Mouse (Mus musculus): Measurements from ENCODE around the gene St3gal3. TPM values are rescaled to one million over a fixed set of nuclear protein-coding genes. Genes with fewer than 3 reads are reported as not detected.

The St3gal3 gene
- total and polyA plus RNA-seq, 3 experiments, result 16.4 to 23.3 TPM; not detected in 1

DNA sequence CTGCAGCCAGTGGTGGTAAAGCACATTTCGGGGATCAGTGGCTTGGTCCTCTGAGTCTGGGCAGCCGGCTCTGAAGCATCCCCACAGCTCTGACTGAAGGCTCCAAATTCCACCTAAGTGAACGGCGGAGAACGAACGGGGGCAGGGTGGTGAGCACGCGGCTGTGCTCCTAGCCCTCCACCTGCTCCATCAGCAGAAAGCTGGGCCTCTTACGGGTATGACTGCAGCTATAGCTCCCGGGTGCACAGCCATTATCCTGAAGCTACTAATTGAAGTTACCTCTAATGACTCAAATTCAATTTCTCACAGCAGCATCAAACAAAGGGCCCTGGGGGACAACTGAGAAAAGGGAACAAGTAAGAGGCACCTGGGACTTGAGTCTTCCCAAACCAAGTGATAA lies 12.4 kb upstream of the St3gal3 start:
- TF ChIP-seq UBTF (IDR thresholded peaks at IDR 0.05; ENCODE audit: borderline replicate concordance, insufficient read depth, low read depth, low read length) (no peak), BHLHE40 (IDR thresholded peaks at IDR 0.05; ENCODE audit: borderline replicate concordance, low read depth, low read length) (no peak), CHD2 (IDR thresholded peaks at IDR 0.05; ENCODE audit: low read length) (no peak), HCFC1 (IDR thresholded peaks at IDR 0.05; ENCODE audit: low read depth, low read length) (no peak), ETS1 (IDR thresholded peaks at IDR 0.05; ENCODE audit: low read depth, low read length) (no peak), GABPA (IDR thresholded peaks at IDR 0.05; ENCODE audit: low read depth, low read length) (no peak), KAT2A (conservative IDR thresholded peaks at IDR 0.05; ENCODE audit: low read depth, low read length) (no peak), MEF2A (IDR thresholded peaks at IDR 0.05; ENCODE audit: extremely low read depth, insufficient replicate concordance, low read depth, low read length, poor library complexity, severe bottlenecking) (no peak), ZMIZ1 (IDR thresholded peaks at IDR 0.05; ENCODE audit: low read depth, low read length) (no peak), CTCF (IDR thresholded peaks at IDR 0.05 in 2 of 3, conservative IDR thresholded peaks at IDR 0.05 in 1 of 3; ENCODE audit: control insufficient read depth in 1 of 3, insufficient read depth in 1 of 3, low read depth in 2 of 3, low read length in 3 of 3, poor library complexity in 1 of 3, severe bottlenecking in 1 of 3) (no peak), TCF12 (IDR thresholded peaks at IDR 0.05; ENCODE audit: low read depth, low read length) (no peak), MAFK (IDR thresholded peaks at IDR 0.05; ENCODE audit: borderline replicate concordance, low read depth, low read length) (no peak), ZC3H11A (IDR thresholded peaks at IDR 0.05; ENCODE audit: low read depth, low read length) (no peak)
- DNase-seq (ENCODE audit: low read depth, low spot score), result no peak
- Histone ChIP-seq H3K27me3 (ENCODE audit: control insufficient read depth in 1 of 2, insufficient read depth in 2 of 2, low read length in 2 of 2) (no peaks in the 10 kb centered on the region), H3K27ac (ENCODE audit: control insufficient read depth, low read depth, low read length) (no peak overlapping the region), H3K4me3 (ENCODE audit: control insufficient read depth in 1 of 2, insufficient read depth in 1 of 2, low read depth in 2 of 2, low read length in 2 of 2) (no peak overlapping the region), H3K4me1 (ENCODE audit: control insufficient read depth in 1 of 2, insufficient read depth in 2 of 2, low read length in 2 of 2) (peaks cover 12 to 20% of the 10 kb centered on the region in 2 experiments), H3K9ac (ENCODE audit: control insufficient read depth, low read depth, low read length, poor library complexity, severe bottlenecking) (no peak overlapping the region), H3K79me2 (ENCODE audit: control insufficient read depth, insufficient read depth, low read length, poor library complexity) (no peaks in the 10 kb centered on the region), H3K36me3 (ENCODE audit: control insufficient read depth in 1 of 2, insufficient read depth in 2 of 2, low read length in 2 of 2) (peaks cover 14 to 30% of the 10 kb centered on the region in 2 experiments), H3K9me3 (replicated peaks; ENCODE audit: insufficient read depth, low read length) (no peaks in the 10 kb centered on the region)

DNA sequence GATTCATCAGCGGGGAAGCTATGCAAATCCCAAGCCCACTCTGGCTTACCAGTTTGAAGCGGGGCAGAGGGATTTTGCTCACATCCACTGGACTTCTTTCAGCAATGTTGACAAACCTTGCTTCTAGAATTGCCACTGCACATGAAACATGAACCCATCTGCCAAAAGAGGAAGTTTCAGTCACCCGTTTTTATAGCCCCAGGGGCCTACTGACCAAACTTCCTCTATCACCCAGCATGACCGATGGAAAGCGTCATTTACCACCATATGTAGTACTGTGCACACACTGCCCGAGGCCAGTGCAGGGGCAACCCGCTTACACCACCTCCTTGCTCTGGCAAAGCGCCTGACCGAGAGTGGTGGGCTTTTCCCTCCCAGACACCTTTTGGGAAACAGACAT lies 9.6 kb upstream of the St3gal3 start:
- H3K79me2 ChIP-seq (ENCODE audit: control insufficient read depth, insufficient read depth, low read length, poor library complexity), result no peaks in the 10 kb centered on the region
- no peak overlapping the region for H3K4me3 ChIP-seq (ENCODE audit: control insufficient read depth in 1 of 2, insufficient read depth in 1 of 2, low read depth in 2 of 2, low read length in 2 of 2)
- H3K4me1 ChIP-seq (ENCODE audit: control insufficient read depth in 1 of 2, insufficient read depth in 2 of 2, low read length in 2 of 2), result peaks cover 9 to 21% of the 10 kb centered on the region in 2 experiments
- H3K9ac ChIP-seq (ENCODE audit: control insufficient read depth, low read depth, low read length, poor library complexity, severe bottlenecking), result no peak overlapping the region
- H3K36me3 ChIP-seq (ENCODE audit: control insufficient read depth in 1 of 2, insufficient read depth in 2 of 2, low read length in 2 of 2), result peaks cover 17 to 26% of the 10 kb centered on the region in 2 experiments
- no peaks in the 10 kb centered on the region for H3K27me3 ChIP-seq (ENCODE audit: control insufficient read depth in 1 of 2, insufficient read depth in 2 of 2, low read length in 2 of 2)
- no peaks in the 10 kb centered on the region for H3K9me3 ChIP-seq (replicated peaks; ENCODE audit: insufficient read depth, low read length)
- peak overlapping the region; percentile 55 for H3K27ac ChIP-seq (ENCODE audit: control insufficient read depth, low read depth, low read length)
- peak; percentile 86 for DNase-seq (ENCODE audit: low read depth, low spot score)
- TF ChIP-seq USF1 (IDR thresholded peaks at IDR 0.05; ENCODE audit: low read depth, low read length), result no peak
- TF ChIP-seq SIN3A (IDR thresholded peaks at IDR 0.05; ENCODE audit: low read length), result peak; percentile 76
- TF ChIP-seq NELFE (IDR thresholded peaks at IDR 0.05; ENCODE audit: low read depth, low read length), result no peak
- TF ChIP-seq KAT2A (conservative IDR thresholded peaks at IDR 0.05; ENCODE audit: low read depth, low read length), result no peak
- TF ChIP-seq ZKSCAN1 (IDR thresholded peaks at IDR 0.05; ENCODE audit: low read depth, low read length), result no peak
- peak; percentile 49; the same call in 1 of the 2 replicates for TF ChIP-seq MYC (IDR thresholded peaks at IDR 0.05; ENCODE audit: low read depth, low read length)
- no peak for TF ChIP-seq UBTF (IDR thresholded peaks at IDR 0.05; ENCODE audit: borderline replicate concordance, insufficient read depth, low read depth, low read length)
- TF ChIP-seq POLR2A (IDR thresholded peaks at IDR 0.05; ENCODE audit: control insufficient read depth in 1 of 2, insufficient read depth in 1 of 2, low read depth in 1 of 2, low read length in 2 of 2, poor library complexity in 1 of 2), result no peak
- TF ChIP-seq NRF1 (IDR thresholded peaks at IDR 0.05; ENCODE audit: insufficient read depth, low read depth, low read length, poor library complexity, severe bottlenecking), result no peak
- peak; percentile 63; the same call in 1 of the 2 replicates for TF ChIP-seq MAX (IDR thresholded peaks at IDR 0.05; ENCODE audit: low read length)
- peak; percentile 59; the same call in 1 of the 2 replicates for TF ChIP-seq ETS1 (IDR thresholded peaks at IDR 0.05; ENCODE audit: low read depth, low read length)
- peak; percentile 75 for TF ChIP-seq MXI1 (IDR thresholded peaks at IDR 0.05; ENCODE audit: low read depth, low read length)
- peak in 1 of 2 experiments; percentile 54; a peak in 2 of 4 replicates for TF ChIP-seq EP300 (IDR thresholded peaks at IDR 0.05; ENCODE audit: low read depth in 1 of 2, low read length in 2 of 2)
- TF ChIP-seq MAFK (IDR thresholded peaks at IDR 0.05; ENCODE audit: borderline replicate concordance, low read depth, low read length), result no peak
- no peak for TF ChIP-seq USF2 (IDR thresholded peaks at IDR 0.05; ENCODE audit: borderline replicate concordance in 1 of 2, insufficient read depth in 1 of 2, low read depth in 1 of 2, low read length in 2 of 2)
- no peak for TF ChIP-seq MYB (IDR thresholded peaks at IDR 0.05; ENCODE audit: low read depth, low read length)
- TF ChIP-seq POLR2AphosphoS2 (IDR thresholded peaks at IDR 0.05; ENCODE audit: low read length), result no peak
- no peak for TF ChIP-seq CTCF (IDR thresholded peaks at IDR 0.05 in 2 of 3, conservative IDR thresholded peaks at IDR 0.05 in 1 of 3; ENCODE audit: control insufficient read depth in 1 of 3, insufficient read depth in 1 of 3, low read depth in 2 of 3, low read length in 3 of 3, poor library complexity in 1 of 3, severe bottlenecking in 1 of 3)
- TF ChIP-seq TCF12 (IDR thresholded peaks at IDR 0.05; ENCODE audit: low read depth, low read length), result no peak
- TF ChIP-seq CHD2 (IDR thresholded peaks at IDR 0.05; ENCODE audit: low read length), result no peak
- TF ChIP-seq ZC3H11A (IDR thresholded peaks at IDR 0.05; ENCODE audit: low read depth, low read length), result no peak
- TF ChIP-seq RCOR1 (IDR thresholded peaks at IDR 0.05; ENCODE audit: low read depth, low read length), result no peak
- TF ChIP-seq CHD1 (IDR thresholded peaks at IDR 0.05; ENCODE audit: low read depth, low read length), result no peak
- TF ChIP-seq BHLHE40 (IDR thresholded peaks at IDR 0.05; ENCODE audit: borderline replicate concordance, low read depth, low read length), result no peak
- no peak for TF ChIP-seq RAD21 (IDR thresholded peaks at IDR 0.05; ENCODE audit: low read depth, low read length)
